Mouse (Mus musculus): ENCODE data around the gene Gtf3c2.

DNA sequence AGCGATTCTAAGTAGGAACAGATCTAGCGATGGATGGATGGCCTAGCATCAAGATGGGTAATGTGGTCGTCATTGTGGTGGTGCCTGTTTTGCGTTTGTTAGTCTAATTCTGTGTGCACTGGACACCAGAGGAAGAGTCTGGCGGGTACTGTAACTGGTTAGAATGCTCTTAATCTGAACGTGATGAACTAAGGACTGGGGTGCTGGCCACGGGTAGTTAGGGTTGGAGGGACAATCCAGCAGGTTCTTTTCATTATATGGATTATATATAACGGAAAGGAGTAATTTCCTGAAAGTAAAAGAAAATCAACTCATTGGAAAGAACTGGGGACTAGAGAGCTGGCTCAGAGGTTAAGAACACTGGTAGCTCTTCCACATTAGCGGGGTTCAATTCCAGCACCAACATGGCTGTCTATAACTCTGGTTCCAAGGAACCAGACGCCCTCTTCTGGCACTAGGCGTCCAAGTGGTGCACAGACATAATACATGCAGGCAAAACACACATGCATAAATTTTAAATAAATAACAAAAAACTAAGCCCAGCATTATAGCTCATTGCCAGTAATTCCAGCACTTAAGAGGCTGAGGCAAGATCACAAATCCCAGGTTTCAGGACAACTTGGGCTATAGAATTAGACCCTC lies 41.5 kb upstream of the Gtf3c2 start:
- TF ChIP-seq ZC3H11A (IDR thresholded peaks at IDR 0.05; ENCODE audit: low read depth, low read length) (no peak), POLR2A (IDR thresholded peaks at IDR 0.05; ENCODE audit: low read depth, low read length) (no peak), MEF2A (IDR thresholded peaks at IDR 0.05; ENCODE audit: borderline replicate concordance, low read depth, low read length) (no peak)

Data from CH12.LX (cell line).